Mouse (Mus musculus) macrophage (primary cell): ENCODE results near the gene Wdr47. TPM values are rescaled to one million over a fixed set of nuclear protein-coding genes. Genes with fewer than 3 reads are reported as not detected.
"Not testable (repeated sequence)": the region's sequence is repeated elsewhere in the genome, so short reads cannot be mapped to it uniquely, and the experiment has no call there.

Source experiments
- H3K27ac ChIP-seq: fragments of 350-480 bp; formaldehyde crosslinking; 2 replicates; pipeline ENCODE4 v1.9.0; 2021
- H3K36me3 ChIP-seq: fragments of 350-480 bp; formaldehyde crosslinking; 2 replicates; pipeline ENCODE4 v1.9.0; 2021; ENCODE audit errors: inconsistent target
- H3K4me3 ChIP-seq: fragments of 350-480 bp; formaldehyde crosslinking; 2 replicates; pipeline ENCODE4 v1.9.0; 2021; ENCODE audit errors: inconsistent target
- H3K79me2 ChIP-seq: fragments of 350-480 bp; formaldehyde crosslinking; 2 replicates; pipeline ENCODE4 v1.9.0; 2021; ENCODE audit errors: inconsistent target
- WGBS: methylation state at CpG from one replicate; pipeline ENCODE4 v1.1.7; 2026; ENCODE audit warnings: inconsistent platforms; ENCODE audit not compliant: missing documents; 5-methylcytosine and 5-hydroxymethylcytosine counted together
- polyA plus RNA-seq: library from polyadenylated mRNA; stranded (reverse); fragments of 250-400 nt; gene quantifications from 3 replicates; pipeline ENCODE4 v1.2.4, GENCODE M21; 2018; ENCODE audit warnings: inconsistent platforms
- total RNA-seq, 78 experiments: library from RNA; depleted of rRNA; stranded (reverse); fragments of 250-400 nt; gene quantifications; 1 replicate in 9 of 78; 2 replicates in 24 of 78; 3 replicates in 43 of 78; 4 replicates in 2 of 78; pipeline ENCODE4 v1.2.4; 2018; ENCODE audit warnings: inconsistent platforms in 56 of 78

Wdr47 gene
- total RNA-seq (2018; cell fraction: chromatin; rRNA removed): 10 to 100 TPM in 22 of 26 experiments, 1 to 10 TPM in 4; 6.5 to 53.0 (median 21.2) TPM
- total RNA-seq (2018; cell fraction: cytosol; rRNA removed): 1 to 10 TPM; 2.5 to 9.9 (median 5.4) TPM
- 10 to 100 TPM in 17 of 26 experiments, 1 to 10 TPM in 9; 4.2 to 23.9 (median 11.9) TPM for total RNA-seq (2018; cell fraction: nucleus; rRNA removed)
- 4.4 to 5.8 TPM (median 5.8 TPM) in 3 replicates for polyA plus RNA-seq

GRCm38 (mm10) chr3:108590786-108591529, at the start of gene Wdr47:
Gene Wdr47, plus strand, starts transcription at chr3:108591279.
- H3K4me3 ChIP-seq: peak within 1 kb of the TSS; percentile 54
- H3K27ac ChIP-seq: no peak within 1 kb of the TSS
- H3K79me2 ChIP-seq: peaks cover 26% of the 10 kb centered on the region; the same call in 1 of the 2 replicates
- H3K36me3 ChIP-seq: no peaks in the 10 kb centered on the region
- WGBS: 4% methylated on average over 43 of the region's 44 CpGs

- Histone ChIP-seq H3K27ac (no peak overlapping the region), H3K36me3 (no peaks in the 10 kb centered on the region), H3K4me3 (no peak overlapping the region), H3K79me2 (no peaks in the 10 kb centered on the region)
- 68% methylated on average over 11 of the region's 11 CpGs for WGBS
Measured at GRCm38 (mm10) chr3:108542299-108542698, 48.8 kb upstream of the Wdr47 start.

- peaks cover 24% of the 10 kb centered on the region; the same call in 1 of the 2 replicates for H3K36me3 ChIP-seq
- peak overlapping the region; percentile 59 for H3K4me3 ChIP-seq
- peak overlapping the region; percentile 48 for H3K27ac ChIP-seq
- WGBS: 2% methylated on average over 42 of the region's 42 CpGs
- no peaks in the 10 kb centered on the region for H3K79me2 ChIP-seq
Measured at GRCm38 (mm10) chr3:108554111-108554561, 36.9 kb upstream of the Wdr47 start.

- peak overlapping the region; percentile 48 for H3K27ac ChIP-seq
- peaks cover 29% of the 10 kb centered on the region; the same call in 1 of the 2 replicates for H3K36me3 ChIP-seq
- H3K4me3 ChIP-seq: peak overlapping the region; percentile 59
- no peaks in the 10 kb centered on the region for H3K79me2 ChIP-seq
- 17% methylated on average over 22 of the region's 22 CpGs for WGBS
Measured at GRCm38 (mm10) chr3:108554587-108555312, 36.3 kb upstream of the Wdr47 start.

- peaks cover 34% of the 10 kb centered on the region; the same call in 1 of the 2 replicates for H3K36me3 ChIP-seq
- peaks cover 22% of the 10 kb centered on the region for H3K79me2 ChIP-seq
- H3K4me3 ChIP-seq: no peak overlapping the region
- H3K27ac ChIP-seq: no peak overlapping the region
- WGBS: 95% methylated on average over 4 of the region's 4 CpGs
Measured at GRCm38 (mm10) chr3:108557888-108558287, 33.2 kb upstream of the Wdr47 start.

GRCm38 (mm10) chr3:108562133-108562730, 28.8 kb upstream of the Wdr47 start, which contains the start of gene Tmem167b:
Gene Tmem167b, minus strand, starts transcription at chr3:108562466.
- peak within 1 kb of the TSS; percentile 88 for H3K4me3 ChIP-seq
- peaks cover 29% of the 10 kb centered on the region; the same call in 1 of the 2 replicates for H3K36me3 ChIP-seq
- under 1% methylated on average over 41 of the region's 45 CpGs for WGBS
- peak within 1 kb of the TSS; percentile 92 for H3K27ac ChIP-seq
- peaks cover 22% of the 10 kb centered on the region for H3K79me2 ChIP-seq

- Histone ChIP-seq H3K4me3 (peak overlapping the region; percentile 88), H3K36me3 (peaks cover 23% of the 10 kb centered on the region; the same call in 1 of the 2 replicates), H3K79me2 (peaks cover 22% of the 10 kb centered on the region), H3K27ac (peak overlapping the region; percentile 92)
- WGBS: under 1% methylated on average over 15 of the region's 15 CpGs
Measured at GRCm38 (mm10) chr3:108562777-108563271, 28.3 kb upstream of the Wdr47 start.

- H3K79me2 ChIP-seq: peaks cover 22% of the 10 kb centered on the region
- H3K27ac ChIP-seq: peak overlapping the region; percentile 92
- WGBS: 0% methylated on average over 3 of the region's 4 CpGs
- peak overlapping the region; percentile 88 for H3K4me3 ChIP-seq
- peaks cover 18% of the 10 kb centered on the region; the same call in 1 of the 2 replicates for H3K36me3 ChIP-seq
Measured at GRCm38 (mm10) chr3:108563309-108563708, 27.8 kb upstream of the Wdr47 start.

GRCm38 (mm10) chr3:108567990-108568877, 22.8 kb upstream of the Wdr47 start:
- WGBS: 81% methylated on average over 15 of the region's 15 CpGs
- no peak overlapping the region for H3K27ac ChIP-seq
- no peak overlapping the region for H3K4me3 ChIP-seq
- H3K36me3 ChIP-seq: no peaks in the 10 kb centered on the region
- no peaks in the 10 kb centered on the region; the same call in 1 of the 2 replicates for H3K79me2 ChIP-seq

- not testable (repeated sequence) for H3K36me3 ChIP-seq, H3K27ac ChIP-seq, H3K4me3 ChIP-seq, H3K79me2 ChIP-seq
- WGBS: 70% methylated on average over 1 of the region's 3 CpGs
Measured at GRCm38 (mm10) chr3:108569636-108570035, 21.4 kb upstream of the Wdr47 start.

- no peak overlapping the region for H3K27ac ChIP-seq
- no peaks in the 10 kb centered on the region for H3K36me3 ChIP-seq
- H3K4me3 ChIP-seq: peak overlapping the region; percentile 95; the same call in 1 of the 2 replicates
- no peaks in the 10 kb centered on the region; the same call in 1 of the 2 replicates for H3K79me2 ChIP-seq
- 80% methylated on average over 13 of the region's 14 CpGs for WGBS
Measured at GRCm38 (mm10) chr3:108570813-108571212, 20.3 kb upstream of the Wdr47 start.

- Histone ChIP-seq H3K27ac (peak within 1 kb of the TSS; percentile 71), H3K79me2 (no peaks in the 10 kb centered on the region; the same call in 1 of the 2 replicates), H3K4me3 (peak within 1 kb of the TSS; percentile 95), H3K36me3 (no peaks in the 10 kb centered on the region)
- WGBS: under 1% methylated on average over 32 of the region's 42 CpGs
Measured at GRCm38 (mm10) chr3:108571443-108572294, 19.4 kb upstream of the Wdr47 start, which contains the start of gene Taf13. Gene Taf13, plus strand, starts transcription at chr3:108571698.
